Mouse (Mus musculus): ENCODE measurements around the gene Cdc42se1.

Cdc42se1 gene

GRCm38 (mm10) chr3:95250783-95251424 lies 22.4 kb downstream of the Cdc42se1 start, which contains the start of gene Bnipl:
Gene Bnipl (minus strand): TSS chr3:95251193.
- DNase-seq (ENCODE audit: low spot score) = peak; percentile 29

GRCm38 (mm10) chr3:95256931-95257330 lies 28.4 kb downstream of the Cdc42se1 start:
- no peak for DNase-seq (ENCODE audit: low spot score)

DNA sequence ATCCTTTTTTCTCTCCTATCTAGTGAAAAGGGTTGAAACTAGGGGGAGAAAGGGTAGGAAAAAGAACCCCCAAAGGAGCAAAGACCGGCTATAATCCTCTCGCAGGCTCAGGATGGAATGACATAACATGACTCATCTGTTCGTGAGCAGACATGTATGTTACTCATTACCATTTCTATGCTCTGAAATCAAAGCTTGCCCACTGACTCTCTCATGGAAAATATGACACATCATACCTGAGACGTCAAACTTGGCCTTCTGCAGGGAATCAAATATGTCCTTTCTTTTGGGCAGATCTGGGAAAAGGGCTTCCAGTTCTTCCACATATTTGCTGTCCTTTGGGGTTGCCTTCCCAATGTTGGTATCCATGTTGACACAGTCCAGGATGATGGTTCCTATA lies 33.4 kb downstream of the Cdc42se1 start:
- no peak for DNase-seq (ENCODE audit: low spot score)

DNA sequence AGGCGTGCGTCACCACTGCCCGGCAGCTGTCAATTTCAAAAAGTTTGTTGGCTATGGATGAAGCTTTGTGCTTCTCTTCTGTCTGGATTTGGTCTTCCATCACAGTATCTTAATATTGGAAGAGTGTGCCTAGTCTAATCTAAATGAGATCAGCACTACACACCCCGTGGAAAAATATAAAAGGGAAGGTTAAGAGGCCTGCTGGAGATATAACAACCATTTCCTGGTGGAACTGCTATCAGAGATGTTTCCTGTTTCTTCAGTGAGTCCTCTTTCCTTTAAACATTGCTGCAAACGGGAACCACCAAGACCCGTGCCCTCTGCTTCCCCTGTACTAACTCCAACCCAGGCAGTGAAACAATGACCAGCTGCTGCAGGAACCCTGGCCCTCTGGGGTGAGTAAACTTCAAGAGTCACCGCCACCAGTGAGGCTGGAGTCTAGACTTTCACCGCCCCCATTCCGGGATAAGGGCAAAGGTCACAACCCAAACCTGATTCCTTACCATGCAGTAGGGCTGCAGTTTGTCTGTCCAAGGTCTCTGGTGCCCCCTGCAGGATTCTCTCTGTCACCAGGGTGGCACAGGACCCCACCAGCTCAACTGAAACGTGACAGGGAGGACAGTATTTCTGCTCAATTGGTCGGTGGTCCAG lies 34.7 kb downstream of the Cdc42se1 start:
- DNase-seq (ENCODE audit: low spot score) = peak; percentile 83

GRCm38 (mm10) chr3:95264724-95265123 lies 36.2 kb downstream of the Cdc42se1 start:
- no peak for DNase-seq (ENCODE audit: low spot score)

- DNase-seq (ENCODE audit: low spot score) = no peak
Observed at GRCm38 (mm10) chr3:95266052-95266451, 37.5 kb downstream of the Cdc42se1 start.

DNA sequence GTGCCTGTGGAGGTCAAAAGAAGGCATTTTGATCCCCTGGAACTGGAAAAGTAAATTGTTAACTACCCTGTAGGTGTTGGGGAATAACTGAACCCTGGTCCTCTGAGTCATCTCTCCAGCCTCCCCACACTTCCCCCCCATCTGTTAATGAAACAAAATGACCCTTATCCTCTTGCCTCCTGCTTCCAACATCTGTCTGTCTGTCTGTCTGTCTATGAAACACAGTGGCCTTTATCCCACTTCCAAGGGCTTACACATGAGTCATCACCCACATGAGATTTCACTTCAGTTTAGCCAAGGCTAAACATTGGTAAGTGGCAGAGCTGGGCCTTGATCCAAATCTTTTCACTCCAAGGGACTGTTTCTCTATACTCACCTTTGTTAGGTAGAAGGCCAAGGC lies 39.3 kb downstream of the Cdc42se1 start:
- no peak for DNase-seq (ENCODE audit: low spot score)

- no peak for DNase-seq (ENCODE audit: low spot score)
Observed at GRCm38 (mm10) chr3:95269789-95270188, 41.3 kb downstream of the Cdc42se1 start.

GRCm38 (mm10) chr3:95270766-95271364 lies 42.3 kb downstream of the Cdc42se1 start:
- DNase-seq (ENCODE audit: low spot score) = no peak

GRCm38 (mm10) chr3:95273471-95273870 lies 44.9 kb downstream of the Cdc42se1 start:
- DNase-seq (ENCODE audit: low spot score) = no peak

DNA sequence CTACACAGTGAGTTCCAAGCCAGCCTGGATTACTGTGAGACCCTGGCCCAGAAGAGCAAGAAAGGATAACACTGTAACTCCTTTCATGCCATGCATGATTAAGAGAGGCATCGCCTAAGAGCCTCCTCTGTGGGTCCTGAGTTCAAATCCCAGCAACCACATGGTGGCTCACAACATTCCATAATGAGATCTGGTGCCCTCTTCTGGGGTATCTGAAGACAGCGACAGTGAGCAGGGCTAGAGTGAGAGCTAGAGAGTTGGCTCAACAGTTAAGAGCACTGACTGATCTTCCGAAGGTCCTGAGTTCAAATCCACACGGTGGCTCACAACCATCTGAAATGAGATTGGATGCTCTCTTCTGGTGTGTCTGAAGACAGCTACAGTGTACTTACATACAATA lies 45.9 kb downstream of the Cdc42se1 start:
- DNase-seq (ENCODE audit: low spot score) = no peak

GRCm38 (mm10) chr3:95275161-95275560 lies 46.6 kb downstream of the Cdc42se1 start:
- DNase-seq (ENCODE audit: low spot score) = no peak

- no peak for DNase-seq (ENCODE audit: low spot score)
Observed at GRCm38 (mm10) chr3:95276428-95276934, 47.9 kb downstream of the Cdc42se1 start.

GRCm38 (mm10) chr3:95277149-95277551 lies 48.6 kb downstream of the Cdc42se1 start:
- no peak for DNase-seq (ENCODE audit: low spot score)

DNA sequence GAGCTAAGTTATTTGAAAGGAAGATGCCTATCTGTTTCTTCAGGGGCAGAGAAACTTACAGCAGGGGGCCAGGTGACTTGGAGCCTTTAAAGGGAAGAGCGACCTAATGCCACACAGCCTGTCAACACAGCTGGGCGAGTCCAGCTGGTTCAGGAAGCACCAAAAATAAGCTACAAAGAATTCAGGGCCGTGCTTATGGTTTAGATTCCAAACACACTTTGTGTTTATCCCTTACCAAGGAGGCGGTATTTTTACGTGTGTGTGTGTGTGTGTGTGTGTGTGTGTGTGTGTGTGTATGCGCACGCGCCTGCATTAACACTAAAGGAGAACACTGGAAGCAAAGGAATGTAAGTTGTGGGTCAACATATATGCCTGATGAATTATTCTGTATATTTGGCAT lies 52.2 kb downstream of the Cdc42se1 start:
- DNase-seq (ENCODE audit: low spot score) = peak; percentile 41

DNA sequence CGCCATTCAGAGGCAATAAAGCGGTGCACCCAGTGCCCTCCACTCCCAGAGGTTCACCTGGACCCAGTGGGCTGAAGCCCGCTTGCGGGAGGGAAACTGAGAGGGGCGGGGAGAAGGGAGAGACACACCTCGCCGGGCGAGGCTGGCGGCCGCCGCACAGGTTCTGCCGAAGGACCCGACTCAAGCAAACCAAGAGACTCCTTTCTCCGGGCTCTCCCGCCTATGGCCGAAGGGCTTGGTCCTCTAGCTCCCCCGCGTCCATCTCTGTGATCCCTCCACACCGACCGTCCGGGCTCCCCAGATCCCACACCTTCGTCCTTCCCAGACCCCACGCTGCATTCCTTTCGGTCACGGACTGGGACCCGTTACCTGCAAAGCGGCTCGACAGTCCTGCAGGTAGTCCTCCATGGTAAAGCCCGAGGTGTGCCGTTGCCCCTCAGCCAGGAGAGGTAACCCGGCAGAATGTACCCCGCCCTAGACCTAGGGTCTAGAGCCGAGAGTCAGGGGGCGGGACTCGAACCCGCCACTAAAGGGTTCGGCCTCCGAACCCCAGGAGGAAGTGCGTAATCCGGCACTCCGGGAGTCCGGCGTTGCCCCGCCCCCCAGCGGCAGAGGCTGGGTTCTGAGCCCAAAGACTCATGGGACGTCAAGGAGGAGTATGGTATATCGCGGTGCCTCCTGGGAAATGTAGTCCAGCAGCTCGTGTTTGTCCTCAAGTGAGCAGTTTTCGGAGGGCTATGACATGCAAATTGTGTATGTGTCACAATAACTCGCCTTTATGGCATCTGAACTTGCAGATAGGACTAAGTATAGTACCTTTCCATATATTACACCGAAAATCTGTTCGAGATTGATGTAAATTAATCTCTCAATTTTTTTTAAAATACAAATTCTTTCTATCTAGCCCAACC lies 52.9 kb downstream of the Cdc42se1 start, which contains the start of the genes Mindy1 and Prune1:
Gene Mindy1, plus strand, starts transcription at position 130 of the 911 bp plus-strand sequence.
Gene Prune1, minus strand, starts transcription at position 861 of the 911 bp plus-strand sequence.
- peak; percentile 99 for DNase-seq (ENCODE audit: low spot score)

DNA sequence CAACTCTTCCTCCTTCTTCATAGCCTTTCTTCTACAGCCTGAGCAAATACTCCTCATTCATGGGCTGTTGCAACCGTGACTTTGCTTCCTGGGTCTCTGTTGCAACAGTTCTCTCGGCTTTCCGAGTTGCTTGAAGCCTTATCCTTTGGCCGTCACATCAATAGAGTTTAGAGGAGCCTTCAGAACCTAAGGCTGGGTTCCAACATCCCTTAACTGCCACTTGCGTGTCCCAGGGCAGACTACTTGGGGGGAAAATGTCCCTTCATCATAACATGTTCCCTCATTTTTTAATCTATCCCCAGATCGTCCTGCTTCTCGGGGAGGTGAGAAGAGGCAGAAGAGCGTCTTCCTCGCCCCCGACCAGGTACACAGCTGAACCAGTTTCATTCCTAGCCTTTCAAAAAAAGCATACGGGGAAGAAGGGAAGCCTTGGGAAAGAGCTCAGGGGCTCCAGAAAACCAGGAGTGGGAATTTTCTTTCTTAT lies 53.9 kb downstream of the Cdc42se1 start:
- DNase-seq (ENCODE audit: low spot score) = peak; percentile 86

- peak; percentile 85 for DNase-seq (ENCODE audit: low spot score)
Observed at GRCm38 (mm10) chr3:95282865-95283588, 54.5 kb downstream of the Cdc42se1 start.

GRCm38 (mm10) chr3:95283589-95283941 lies 55.0 kb downstream of the Cdc42se1 start:
- DNase-seq (ENCODE audit: low spot score) = no peak

GRCm38 (mm10) chr3:95284062-95284461 lies 55.5 kb downstream of the Cdc42se1 start:
- no peak for DNase-seq (ENCODE audit: low spot score)

All from lung, postnatal 25 days (tissue).